Mouse (Mus musculus): Measurements from ENCODE around the gene Ndufaf2. TPM values are rescaled to one million over a fixed set of nuclear protein-coding genes. Genes with fewer than 3 reads are reported as not detected.

Gene Ndufaf2
- total and polyA plus RNA-seq, 3 experiments, result 37.1 to 117 (median 51.2) TPM

DNA sequence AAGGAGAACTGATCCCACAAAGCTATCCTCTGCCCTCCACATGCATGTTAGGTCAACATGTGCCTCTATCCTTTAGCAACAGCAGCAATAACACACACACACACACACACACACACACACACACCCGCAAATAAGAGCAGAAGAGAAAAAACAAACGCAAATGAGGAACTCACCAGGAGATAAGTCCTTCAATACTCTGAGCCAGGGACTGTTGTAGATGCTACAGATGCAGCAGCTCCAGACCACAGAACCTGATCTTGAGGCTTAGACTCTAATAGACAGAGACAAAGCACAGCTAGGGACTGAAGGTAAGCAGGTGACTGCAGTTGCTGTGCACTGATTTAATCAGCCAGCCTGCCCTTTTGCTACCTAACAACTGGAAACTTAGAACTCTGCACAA, 92.4 kb downstream of the Ndufaf2 start:
- H3K9ac ChIP-seq (ENCODE audit: insufficient read depth, low read depth), result no peak overlapping the region
- H3K4me1 ChIP-seq (ENCODE audit: control insufficient read depth in 1 of 2, insufficient read depth in 2 of 2), result peaks cover 0 to 49% of the 10 kb centered on the region in 2 experiments; a peak in 2 of 4 replicates
- no peaks in the 10 kb centered on the region; the same call in 1 of the 2 replicates for H3K79me2 ChIP-seq (replicated peaks; ENCODE audit: control insufficient read depth, extremely low read depth, insufficient read depth, poor library complexity, severe bottlenecking)
- dilution Hi-C loops (cut with MboI; ENCODE audit: extremely low pct_ligation_motif_present, extremely low pct_unique_long_range_greater_than_20kb, low sequenced_read_pairs) (no loop called here), in situ Hi-C loops (cut with MboI; ENCODE audit: low pct_ligation_motif_present, low pct_unique_long_range_greater_than_20kb, low sequenced_read_pairs) (no loop called here)
- no peak overlapping the region for H3K4me2 ChIP-seq (ENCODE audit: insufficient read depth, low read depth, poor library complexity, severe bottlenecking)
- no peaks in the 10 kb centered on the region for H3K27me3 ChIP-seq (replicated peaks)
- H3K4me3 ChIP-seq (replicated peaks in 1 of 3; ENCODE audit: low read depth in 2 of 3, low read length in 2 of 3, poor library complexity in 1 of 3), result no peak overlapping the region
- no peak for DNase-seq (ENCODE audit: extremely low read depth)
- TF ChIP-seq MEF2A (IDR thresholded peaks at IDR 0.05; ENCODE audit: borderline replicate concordance, low read depth, low read length), result no peak
- TF ChIP-seq MXI1 (IDR thresholded peaks at IDR 0.05; ENCODE audit: low read depth, low read length), result no peak
- no peak for TF ChIP-seq ZC3H11A (IDR thresholded peaks at IDR 0.05; ENCODE audit: low read depth, low read length)
- TF ChIP-seq MAX (IDR thresholded peaks at IDR 0.05; ENCODE audit: low read length), result no peak
- no peak for TF ChIP-seq USF1 (IDR thresholded peaks at IDR 0.05; ENCODE audit: low read depth, low read length)
- no peak for TF ChIP-seq ZNF384 (IDR thresholded peaks at IDR 0.05; ENCODE audit: low read depth, low read length)
- no peak for TF ChIP-seq POLR2A (IDR thresholded peaks at IDR 0.05; ENCODE audit: low read depth, low read length)
- TF ChIP-seq MAZ (IDR thresholded peaks at IDR 0.05; ENCODE audit: low read depth, low read length), result no peak
- no peak for TF ChIP-seq ELF1 (IDR thresholded peaks at IDR 0.05; ENCODE audit: low read depth, low read length)
- TF ChIP-seq EP300 (IDR thresholded peaks at IDR 0.05; ENCODE audit: low read length), result no peak
- no peak for TF ChIP-seq JUN (IDR thresholded peaks at IDR 0.05; ENCODE audit: insufficient read depth, low read depth, low read length)
- TF ChIP-seq TCF12 (IDR thresholded peaks at IDR 0.05; ENCODE audit: low read depth, low read length), result no peak
- TF ChIP-seq UBTF (IDR thresholded peaks at IDR 0.05; ENCODE audit: low read depth, low read length), result no peak
- no peak for TF ChIP-seq ZKSCAN1 (IDR thresholded peaks at IDR 0.05; ENCODE audit: borderline replicate concordance, low read depth, low read length)
- TF ChIP-seq E2F4 (IDR thresholded peaks at IDR 0.05; ENCODE audit: insufficient replicate concordance, low read depth, low read length), result no peak
- no peak for TF ChIP-seq CHD1 (IDR thresholded peaks at IDR 0.05; ENCODE audit: low read depth, low read length)
- peaks cover 0 to 22% of the 10 kb centered on the region in 2 experiments for H3K36me3 ChIP-seq (replicated peaks in 1 of 2; ENCODE audit: control insufficient read depth in 1 of 2, insufficient read depth in 1 of 2, low read length in 1 of 2)
- H3K27ac ChIP-seq (ENCODE audit: insufficient read depth, low read depth), result no peak overlapping the region
- H3K9me3 ChIP-seq (replicated peaks; ENCODE audit: low read length), result no peaks in the 10 kb centered on the region

- H3K27ac ChIP-seq (ENCODE audit: insufficient read depth, low read depth), result no peak overlapping the region
- in situ Hi-C loops (cut with MboI; ENCODE audit: low pct_ligation_motif_present, low pct_unique_long_range_greater_than_20kb, low sequenced_read_pairs), result no loop called here
- dilution Hi-C loops (cut with MboI; ENCODE audit: extremely low pct_ligation_motif_present, extremely low pct_unique_long_range_greater_than_20kb, low sequenced_read_pairs), result no loop called here
- peaks cover 0 to 35% of the 10 kb centered on the region in 2 experiments; a peak in 2 of 4 replicates for H3K4me1 ChIP-seq (ENCODE audit: control insufficient read depth in 1 of 2, insufficient read depth in 2 of 2)
- H3K9ac ChIP-seq (ENCODE audit: insufficient read depth, low read depth), result no peak overlapping the region
- H3K4me3 ChIP-seq (replicated peaks in 1 of 3; ENCODE audit: low read depth in 2 of 3, low read length in 2 of 3, poor library complexity in 1 of 3), result no peak overlapping the region
- no peaks in the 10 kb centered on the region for H3K27me3 ChIP-seq (replicated peaks)
- TF ChIP-seq EP300 (IDR thresholded peaks at IDR 0.05; ENCODE audit: low read length), result no peak
- no peak for TF ChIP-seq UBTF (IDR thresholded peaks at IDR 0.05; ENCODE audit: low read depth, low read length)
- TF ChIP-seq TCF12 (IDR thresholded peaks at IDR 0.05; ENCODE audit: low read depth, low read length), result no peak
- TF ChIP-seq POLR2AphosphoS2 (IDR thresholded peaks at IDR 0.05; ENCODE audit: low read depth, low read length), result no peak
- no peak for TF ChIP-seq SIN3A (IDR thresholded peaks at IDR 0.05; ENCODE audit: low read length)
- no peak for TF ChIP-seq RAD21 (IDR thresholded peaks at IDR 0.05; ENCODE audit: low read depth, low read length)
- TF ChIP-seq KAT2A (IDR thresholded peaks at IDR 0.05; ENCODE audit: insufficient replicate concordance, low read length), result no peak
- no peak for TF ChIP-seq ZNF384 (IDR thresholded peaks at IDR 0.05; ENCODE audit: low read depth, low read length)
- TF ChIP-seq NRF1 (IDR thresholded peaks at IDR 0.05; ENCODE audit: low read depth, low read length), result no peak
- no peak for TF ChIP-seq E2F4 (IDR thresholded peaks at IDR 0.05; ENCODE audit: insufficient replicate concordance, low read depth, low read length)
- no peak for TF ChIP-seq NELFE (IDR thresholded peaks at IDR 0.05; ENCODE audit: low read depth, low read length)
- no peak for TF ChIP-seq IRF4 (IDR thresholded peaks at IDR 0.05; ENCODE audit: low read depth, low read length)
- H3K9me3 ChIP-seq (replicated peaks; ENCODE audit: low read length), result no peaks in the 10 kb centered on the region
- no peak for DNase-seq (ENCODE audit: extremely low read depth)
- H3K79me2 ChIP-seq (replicated peaks; ENCODE audit: control insufficient read depth, extremely low read depth, insufficient read depth, poor library complexity, severe bottlenecking), result no peaks in the 10 kb centered on the region; the same call in 1 of the 2 replicates
- peaks cover 0 to 22% of the 10 kb centered on the region in 2 experiments for H3K36me3 ChIP-seq (replicated peaks in 1 of 2; ENCODE audit: control insufficient read depth in 1 of 2, insufficient read depth in 1 of 2, low read length in 1 of 2)
- H3K4me2 ChIP-seq (ENCODE audit: insufficient read depth, low read depth, poor library complexity, severe bottlenecking), result no peak overlapping the region
Observed at GRCm38 (mm10) chr13:108064331-108064730, 94.1 kb downstream of the Ndufaf2 start.

Measured in CH12.LX (cell line).